17 mouse cellular contexts compared by ENCODE assay signal in the genomic region with DNA sequence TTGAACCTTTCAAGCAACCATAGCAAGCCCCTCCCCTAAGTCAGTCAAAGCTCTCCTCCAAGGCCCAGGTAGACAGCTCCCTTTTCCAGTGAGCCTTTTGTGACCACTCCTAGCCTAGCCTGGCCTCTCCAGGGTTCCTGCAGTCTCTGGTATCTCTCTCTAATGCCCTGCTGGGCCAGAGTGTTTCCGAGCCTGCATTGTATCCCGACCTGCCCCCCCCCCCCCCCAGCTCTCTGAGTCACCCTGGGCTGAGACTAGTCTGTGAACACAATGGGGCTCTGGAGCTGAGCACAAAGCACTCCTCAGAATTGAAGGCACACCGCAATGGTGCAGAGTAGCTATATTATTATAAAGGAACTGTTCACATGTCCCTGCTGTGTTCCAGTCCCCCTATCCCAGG. TPM values are rescaled to one million over a fixed set of nuclear protein-coding genes. Genes with fewer than 3 reads are reported as not detected.
DNase-seq lines count a peak whose midpoint lies in the region; ATAC-seq and TF ChIP-seq lines count a peak whose summit lies in the region.
"Had no signal": no experiment of that assay in that cellular context is flagged by ENCODE, and none has a peak within 500 bp of the region (broad histone marks: within the 10 kb centered on the region; RNA-seq: fewer than 3 reads in every experiment).

No protein-coding gene starts in this region.

- no peak for DNase-seq in heart, postnatal 36 days
- DNase-seq in MN1 (ENCODE audit: low spot score), result peak; percentile 49
- no peak for DNase-seq in left cerebral cortex, adult 2 months (ENCODE audit: extremely low spot score in 1 of 2, low spot score in 2 of 2)
- no peak for DNase-seq in kidney, adult 8-10 months
- DNase-seq: adrenal gland, adult 2 months; cerebellum, adult 18-20 months; gastrocnemius, postnatal 14 days; kidney, adult 18-20 months; kidney, postnatal 36 days; liver; lung, adult 18-20 months had no signal

- H3K4me2 ChIP-seq in forebrain, embryonic 13.5 days, result no peak overlapping the region
- no peak overlapping the region for H3K4me2 ChIP-seq in forebrain, embryonic 16.5 days (ENCODE audit: low read length)
- H3K4me2 ChIP-seq in heart, embryonic 16.5 days (ENCODE audit: low read depth, low read length), result no peak overlapping the region
- H3K4me2 ChIP-seq in midbrain, embryonic 13.5 days (replicated peaks), result no peak overlapping the region
- H3K4me2 ChIP-seq: hindbrain, embryonic 15.5 days had no signal

- no peak overlapping the region for H3K9ac ChIP-seq in forebrain, embryonic 13.5 days
- no peak overlapping the region for H3K9ac ChIP-seq in forebrain, embryonic 16.5 days (replicated peaks; ENCODE audit: low read depth, low read length)
- H3K9ac ChIP-seq in heart, embryonic 16.5 days (ENCODE audit: low read length), result no peak overlapping the region
- H3K9ac ChIP-seq in midbrain, embryonic 13.5 days (replicated peaks), result no peak overlapping the region
- H3K9ac ChIP-seq: hindbrain, embryonic 15.5 days had no signal

- H3K36me3 ChIP-seq in forebrain, embryonic 13.5 days (ENCODE audit: poor library complexity, severe bottlenecking), result no peaks in the 10 kb centered on the region
- H3K36me3 ChIP-seq in forebrain, embryonic 16.5 days (ENCODE audit: control insufficient read depth, insufficient read depth), result no peaks in the 10 kb centered on the region
- H3K36me3 ChIP-seq in heart, embryonic 16.5 days (ENCODE audit: control insufficient read depth, insufficient read depth), result no peaks in the 10 kb centered on the region
- H3K36me3 ChIP-seq in midbrain, embryonic 13.5 days, result no peaks in the 10 kb centered on the region
- H3K36me3 ChIP-seq: hindbrain, embryonic 15.5 days had no signal

- H3K27ac ChIP-seq in forebrain, embryonic 13.5 days, result no peak overlapping the region
- no peak overlapping the region for H3K27ac ChIP-seq in forebrain, embryonic 16.5 days (ENCODE audit: low read length)
- H3K27ac ChIP-seq in heart, embryonic 16.5 days (ENCODE audit: low read length), result peak overlapping the region; percentile 51; the same call in 1 of the 2 replicates
- no peak overlapping the region for H3K27ac ChIP-seq in midbrain, embryonic 13.5 days
- no peak overlapping the region for H3K27ac ChIP-seq in left cerebral cortex, adult 2 months
- H3K27ac ChIP-seq: hindbrain, embryonic 15.5 days had no signal

- WGBS in forebrain, embryonic 13.5 days, result 6% methylated on average over 3 of the region's 3 CpGs
- 3% methylated on average over 3 of the region's 3 CpGs for WGBS in forebrain, embryonic 16.5 days
- WGBS in heart, embryonic 16.5 days, result 37% methylated on average over 3 of the region's 3 CpGs
- 8% methylated on average over 3 of the region's 3 CpGs for whole genome bisulfite sequencing in midbrain, embryonic 13.5 days

- TF ChIP-seq CTCF in left cerebral cortex, adult 2 months (IDR thresholded peaks at IDR 0.05), result no peak

- H3K27me3 ChIP-seq in forebrain, embryonic 13.5 days, result no peaks in the 10 kb centered on the region
- H3K27me3 ChIP-seq in forebrain, embryonic 16.5 days (replicated peaks; ENCODE audit: control insufficient read depth, insufficient read depth, low read length), result no peaks in the 10 kb centered on the region
- no peaks in the 10 kb centered on the region for H3K27me3 ChIP-seq in heart, embryonic 16.5 days (ENCODE audit: control insufficient read depth, insufficient read depth, low read length)
- no peaks in the 10 kb centered on the region for H3K27me3 ChIP-seq in midbrain, embryonic 13.5 days
- H3K27me3 ChIP-seq: hindbrain, embryonic 15.5 days had no signal

- no peaks in the 10 kb centered on the region for H3K9me3 ChIP-seq in forebrain, embryonic 13.5 days (replicated peaks)
- no peaks in the 10 kb centered on the region for H3K9me3 ChIP-seq in forebrain, embryonic 16.5 days (ENCODE audit: control insufficient read depth, low read length)
- H3K9me3 ChIP-seq in heart, embryonic 16.5 days (replicated peaks; ENCODE audit: control insufficient read depth, low read length), result no peaks in the 10 kb centered on the region
- no peaks in the 10 kb centered on the region for H3K9me3 ChIP-seq in midbrain, embryonic 13.5 days
- H3K9me3 ChIP-seq: hindbrain, embryonic 15.5 days had no signal

- no peak overlapping the region for H3K4me3 ChIP-seq in forebrain, embryonic 13.5 days
- H3K4me3 ChIP-seq in forebrain, embryonic 16.5 days (replicated peaks; ENCODE audit: low read length), result no peak overlapping the region
- no peak overlapping the region for H3K4me3 ChIP-seq in heart, embryonic 16.5 days (ENCODE audit: low read length)
- H3K4me3 ChIP-seq in midbrain, embryonic 13.5 days (replicated peaks), result no peak overlapping the region
- no peak overlapping the region for H3K4me3 ChIP-seq in left cerebral cortex, adult 2 months
- H3K4me3 ChIP-seq: hindbrain, embryonic 15.5 days had no signal

- intact Hi-C loops in heart, postnatal 36 days (cut with DNase I), result no loop called here
- intact Hi-C loops in left cerebral cortex, adult 2 months (cut with DNase I), result no loop called here

- peak; percentile 19; the same call in 1 of the 2 replicates for ATAC-seq in forebrain, embryonic 13.5 days
- ATAC-seq in forebrain, embryonic 16.5 days, result no peak
- ATAC-seq in heart, embryonic 16.5 days (replicated peaks; ENCODE audit: extremely low read depth, insufficient read depth, low FRiP score), result no peak
- ATAC-seq in midbrain, embryonic 13.5 days, result peak; percentile 26; the same call in 1 of the 2 replicates

- 0 out of 2 replicates have a peak, but pooled peaks cover 5% of the 10 kb centered on the region for H3K4me1 ChIP-seq in forebrain, embryonic 13.5 days
- H3K4me1 ChIP-seq in forebrain, embryonic 16.5 days (replicated peaks; ENCODE audit: control insufficient read depth, insufficient read depth, low read length), result no peaks in the 10 kb centered on the region
- peaks cover 37% of the 10 kb centered on the region for H3K4me1 ChIP-seq in heart, embryonic 16.5 days (ENCODE audit: control insufficient read depth, insufficient read depth, low read length)
- peaks cover 16% of the 10 kb centered on the region for H3K4me1 ChIP-seq in midbrain, embryonic 13.5 days (replicated peaks)

RNA-seq across cellular contexts. Expression of a gene that starts 21.2 kb away (rescaled TPM):
- polyA plus RNA-seq in forebrain, embryonic 13.5 days (2015; fragmentation: Nextera tagmentation; extraction: Ambion mirVana), result 0.19 and 0.23 TPM in 2 replicates
- 0.37 and 0.53 TPM in 2 replicates for polyA plus RNA-seq in forebrain, embryonic 16.5 days (2015; fragmentation: Nextera tagmentation; extraction: Ambion mirVana)
- 7.8 and 9.8 TPM in 2 replicates for polyA plus RNA-seq in heart, embryonic 16.5 days (2015; fragmentation: Nextera tagmentation; extraction: Ambion mirVana)
- total RNA-seq in heart, postnatal 36 days (2021), result 1 to 10 TPM; 5.1 to 9.2 TPM
- 0.55 and 0.69 TPM in 2 replicates for polyA plus RNA-seq in midbrain, embryonic 13.5 days (2015; fragmentation: Nextera tagmentation; extraction: Ambion mirVana)
- 1 to 10 TPM in 1 of 2 experiments, under 1 TPM in 1; 0.93 to 1.0 TPM for total RNA-seq in left cerebral cortex, adult 2 months (2021)
- total RNA-seq: common myeloid progenitor, adult 5-6 weeks had no signal

Comparison
In these comparisons a context has a peak if more than half of its experiments do, and no peak if none do; other contexts are left out.
1. ATAC-seq: peak in forebrain, embryonic 13.5 days (single experiment) and midbrain, embryonic 13.5 days (single experiment); none in forebrain, embryonic 16.5 days (single experiment) and heart, embryonic 16.5 days (single experiment).